Mouse (Mus musculus): ENCODE measurements around the gene Terb2. TPM values are rescaled to one million over a fixed set of nuclear protein-coding genes. Genes with fewer than 3 reads are reported as not detected.

Terb2 gene
- polyA plus RNA-seq, 1 experiment from 2014 or later, result not detected

DNA sequence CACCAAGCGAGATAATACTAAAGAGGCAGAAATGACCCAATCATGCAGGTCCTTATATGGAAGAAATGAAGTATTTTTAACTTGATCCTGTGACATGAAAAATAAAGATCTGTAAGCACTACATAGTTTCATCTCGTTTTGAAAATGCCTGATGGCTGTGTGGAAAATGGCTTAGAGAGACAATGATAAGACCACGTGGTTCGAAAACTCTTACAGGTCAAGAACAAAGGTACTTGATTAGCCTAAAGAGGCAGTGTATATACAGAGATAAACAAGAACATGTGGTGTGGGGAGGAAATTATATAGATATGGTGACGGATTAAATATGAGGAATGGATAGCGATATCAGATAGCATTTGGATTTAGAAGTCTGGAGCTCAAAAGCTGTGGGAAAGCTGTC, 14.8 kb upstream of the Terb2 start:
- no peak overlapping the region for H3K4me2 ChIP-seq (replicated peaks; ENCODE audit: low read depth, low read length)
- H3K9ac ChIP-seq (ENCODE audit: low read depth, low read length), result no peak overlapping the region
- H3K9me3 ChIP-seq (ENCODE audit: control insufficient read depth, low read length), result no peaks in the 10 kb centered on the region
- H3K36me3 ChIP-seq (ENCODE audit: control insufficient read depth, insufficient read depth, low read length), result no peaks in the 10 kb centered on the region
- 90% methylated on average over 6 of the region's 6 CpGs for WGBS
- H3K4me3 ChIP-seq (ENCODE audit: low read depth, low read length), result no peak overlapping the region
- H3K4me1 ChIP-seq (replicated peaks; ENCODE audit: control insufficient read depth, insufficient read depth, low read length), result no peaks in the 10 kb centered on the region
- no peak overlapping the region for H3K27ac ChIP-seq (ENCODE audit: low read depth, low read length)
- no peaks in the 10 kb centered on the region for H3K27me3 ChIP-seq (ENCODE audit: control insufficient read depth, insufficient read depth, low read length)
- DNase-seq (ENCODE audit: low spot score), result no peak
- no peak for ATAC-seq (ENCODE audit: low FRiP score)

DNA sequence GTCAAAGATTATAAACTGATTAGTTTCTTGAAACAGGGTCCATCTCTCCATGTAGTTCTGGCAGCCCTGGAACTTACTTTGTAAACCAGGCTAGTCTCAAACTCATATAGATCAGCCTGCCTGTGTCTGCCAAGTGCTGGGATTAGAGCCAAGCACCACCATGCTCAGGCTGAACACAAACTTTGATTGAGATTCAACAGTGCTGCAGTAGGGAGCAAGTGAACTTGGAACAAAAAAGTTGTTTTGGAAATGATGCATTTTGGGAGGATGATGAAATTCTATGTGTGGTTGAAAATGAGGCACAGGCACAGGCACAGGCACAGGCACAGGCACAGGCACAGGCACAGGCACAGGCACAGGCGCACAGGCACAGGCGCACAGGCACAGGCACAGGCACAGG, 13.9 kb upstream of the Terb2 start:
- H3K27ac ChIP-seq (ENCODE audit: low read depth, low read length), result no peak overlapping the region
- H3K9ac ChIP-seq (ENCODE audit: low read depth, low read length), result no peak overlapping the region
- no peaks in the 10 kb centered on the region for H3K27me3 ChIP-seq (ENCODE audit: control insufficient read depth, insufficient read depth, low read length)
- WGBS, result 94% methylated on average over 2 of the region's 2 CpGs
- no peaks in the 10 kb centered on the region for H3K4me1 ChIP-seq (replicated peaks; ENCODE audit: control insufficient read depth, insufficient read depth, low read length)
- no peaks in the 10 kb centered on the region for H3K36me3 ChIP-seq (ENCODE audit: control insufficient read depth, insufficient read depth, low read length)
- ATAC-seq (ENCODE audit: low FRiP score), result no peak
- no peak for DNase-seq (ENCODE audit: low spot score)
- no peaks in the 10 kb centered on the region for H3K9me3 ChIP-seq (ENCODE audit: control insufficient read depth, low read length)
- no peak overlapping the region for H3K4me3 ChIP-seq (ENCODE audit: low read depth, low read length)
- H3K4me2 ChIP-seq (replicated peaks; ENCODE audit: low read depth, low read length), result no peak overlapping the region

DNA sequence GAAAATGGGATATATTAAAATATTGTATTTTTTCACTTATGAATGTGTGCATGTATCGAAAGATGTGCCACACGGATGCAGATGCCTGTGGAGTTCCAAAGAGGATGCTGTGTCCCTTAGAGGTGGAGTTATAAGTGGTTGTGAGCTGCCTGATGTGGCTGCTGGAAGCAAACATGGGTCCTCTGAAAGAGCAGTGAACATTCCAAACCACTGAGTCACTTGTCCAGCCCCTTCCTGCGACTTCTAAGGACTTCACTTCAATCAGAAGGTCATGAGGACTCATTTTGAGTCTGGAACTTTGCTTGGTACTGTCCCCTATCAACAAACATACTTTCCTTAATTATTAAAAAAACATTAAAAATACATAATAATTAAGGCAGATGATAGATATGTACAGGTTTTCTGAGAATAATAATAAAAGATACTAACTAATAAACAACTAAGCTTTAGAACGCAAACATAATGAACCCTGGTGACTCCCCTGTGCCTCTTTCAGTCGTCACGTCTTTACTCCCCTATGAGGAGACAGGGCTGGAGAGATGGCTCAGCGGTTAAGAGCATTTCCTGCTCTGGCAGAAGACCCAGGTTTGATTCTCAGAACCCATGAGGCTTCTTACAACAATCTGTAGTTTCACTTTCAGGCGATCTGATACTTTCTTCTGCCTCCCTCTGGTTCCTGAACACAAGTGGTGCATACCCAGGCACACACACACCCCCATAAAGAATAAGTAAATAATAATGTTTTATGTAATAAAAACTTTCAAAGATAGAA, 5.8 kb upstream of the Terb2 start:
- Histone ChIP-seq H3K9ac (ENCODE audit: low read depth, low read length) (no peak overlapping the region), H3K36me3 (ENCODE audit: control insufficient read depth, insufficient read depth, low read length) (no peaks in the 10 kb centered on the region), H3K9me3 (ENCODE audit: control insufficient read depth, low read length) (no peaks in the 10 kb centered on the region), H3K27ac (ENCODE audit: low read depth, low read length) (no peak overlapping the region), H3K4me3 (ENCODE audit: low read depth, low read length) (no peak overlapping the region), H3K27me3 (ENCODE audit: control insufficient read depth, insufficient read depth, low read length) (no peaks in the 10 kb centered on the region), H3K4me1 (replicated peaks; ENCODE audit: control insufficient read depth, insufficient read depth, low read length) (no peaks in the 10 kb centered on the region), H3K4me2 (replicated peaks; ENCODE audit: low read depth, low read length) (no peak overlapping the region)
- DNase-seq (ENCODE audit: low spot score), result no peak
- WGBS, result 77% methylated on average over 8 of the region's 8 CpGs
- ATAC-seq (ENCODE audit: low FRiP score), result no peak

DNA sequence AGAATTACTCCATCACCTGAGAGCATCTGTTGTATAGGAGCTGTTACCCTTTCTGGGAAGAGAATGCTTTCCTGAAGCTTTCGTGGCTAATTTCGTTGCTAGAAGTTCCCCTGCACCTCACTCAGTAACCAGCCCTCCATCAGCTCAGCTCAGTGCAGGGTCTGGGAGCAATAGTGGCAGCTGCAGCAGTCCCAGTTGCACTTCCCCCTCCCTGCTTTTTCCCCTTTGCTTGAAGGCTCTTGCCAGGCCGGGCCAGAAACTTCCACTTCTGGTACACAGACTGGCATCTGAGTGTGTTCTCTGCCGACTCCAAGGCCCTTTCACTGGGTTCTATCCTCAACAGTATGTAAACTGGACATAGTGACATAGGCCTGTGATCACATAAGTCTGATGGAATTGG, 986 bp upstream of the Terb2 start:
- WGBS, result 86% methylated on average over 4 of the region's 4 CpGs
- Histone ChIP-seq H3K4me3 (ENCODE audit: low read depth, low read length) (no peak overlapping the region), H3K27ac (ENCODE audit: low read depth, low read length) (no peak overlapping the region), H3K9me3 (ENCODE audit: control insufficient read depth, low read length) (no peaks in the 10 kb centered on the region), H3K4me1 (replicated peaks; ENCODE audit: control insufficient read depth, insufficient read depth, low read length) (no peaks in the 10 kb centered on the region), H3K36me3 (ENCODE audit: control insufficient read depth, insufficient read depth, low read length) (no peaks in the 10 kb centered on the region), H3K9ac (ENCODE audit: low read depth, low read length) (no peak overlapping the region), H3K4me2 (replicated peaks; ENCODE audit: low read depth, low read length) (no peak overlapping the region), H3K27me3 (ENCODE audit: control insufficient read depth, insufficient read depth, low read length) (no peaks in the 10 kb centered on the region)
- ATAC-seq (ENCODE audit: low FRiP score) (no peak), DNase-seq (ENCODE audit: low spot score) (no peak)

DNA sequence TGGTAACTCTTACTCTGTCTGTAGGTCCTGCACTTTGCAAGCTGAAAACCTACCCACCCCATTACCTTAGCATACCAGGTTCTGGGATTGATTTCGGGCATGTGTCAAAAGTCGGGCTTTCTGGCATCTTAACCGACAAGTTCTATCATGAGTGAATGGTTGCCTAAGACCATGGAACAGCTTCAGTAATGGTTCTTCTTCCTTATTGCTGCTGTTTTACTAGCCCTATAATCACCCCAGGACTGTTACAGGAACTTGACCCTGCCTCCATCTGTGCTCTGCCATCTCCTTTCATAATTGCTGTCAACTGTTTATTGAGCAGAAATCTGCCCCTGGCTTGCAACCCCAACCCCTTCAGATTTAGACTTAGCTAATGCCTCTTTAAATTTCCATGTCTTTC, 679 bp downstream of the Terb2 start:
- no peak for DNase-seq (ENCODE audit: low spot score)
- ATAC-seq (ENCODE audit: low FRiP score), result no peak
- Histone ChIP-seq H3K4me1 (replicated peaks; ENCODE audit: control insufficient read depth, insufficient read depth, low read length) (no peaks in the 10 kb centered on the region), H3K4me2 (replicated peaks; ENCODE audit: low read depth, low read length) (no peak overlapping the region), H3K9ac (ENCODE audit: low read depth, low read length) (no peak overlapping the region), H3K4me3 (ENCODE audit: low read depth, low read length) (no peak overlapping the region), H3K9me3 (ENCODE audit: control insufficient read depth, low read length) (no peaks in the 10 kb centered on the region), H3K27me3 (ENCODE audit: control insufficient read depth, insufficient read depth, low read length) (no peaks in the 10 kb centered on the region), H3K36me3 (ENCODE audit: control insufficient read depth, insufficient read depth, low read length) (no peaks in the 10 kb centered on the region), H3K27ac (ENCODE audit: low read depth, low read length) (no peak overlapping the region)
- 92% methylated on average over 3 of the region's 3 CpGs for WGBS

DNA sequence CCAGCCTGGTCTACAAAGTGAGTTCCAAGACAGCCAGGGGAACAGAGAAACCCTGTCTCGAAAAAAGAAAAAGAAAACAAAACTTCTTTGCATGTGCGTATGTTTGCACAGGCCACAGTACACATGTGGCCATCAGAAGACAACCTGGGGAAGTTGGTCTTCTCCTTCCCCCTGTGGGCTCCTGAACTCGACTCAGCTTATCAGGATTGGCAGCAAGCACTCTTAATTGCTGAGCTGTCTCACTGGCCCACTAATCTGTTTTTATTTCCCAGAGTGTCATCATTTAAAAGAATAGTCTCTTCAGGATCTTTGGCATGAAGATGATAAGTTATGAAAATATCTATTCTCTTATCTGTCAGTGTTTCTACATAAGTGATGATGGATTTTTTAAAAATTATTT, 5.8 kb downstream of the Terb2 start:
- no peak overlapping the region for H3K9ac ChIP-seq (ENCODE audit: low read depth, low read length)
- H3K4me3 ChIP-seq (ENCODE audit: low read depth, low read length), result no peak overlapping the region
- H3K4me1 ChIP-seq (replicated peaks; ENCODE audit: control insufficient read depth, insufficient read depth, low read length), result no peaks in the 10 kb centered on the region
- H3K36me3 ChIP-seq (ENCODE audit: control insufficient read depth, insufficient read depth, low read length), result no peaks in the 10 kb centered on the region
- no peak overlapping the region for H3K4me2 ChIP-seq (replicated peaks; ENCODE audit: low read depth, low read length)
- no peak for DNase-seq (ENCODE audit: low spot score)
- H3K9me3 ChIP-seq (ENCODE audit: control insufficient read depth, low read length), result no peaks in the 10 kb centered on the region
- H3K27ac ChIP-seq (ENCODE audit: low read depth, low read length), result no peak overlapping the region
- WGBS, result 80% methylated on average over 3 of the region's 3 CpGs
- no peaks in the 10 kb centered on the region for H3K27me3 ChIP-seq (ENCODE audit: control insufficient read depth, insufficient read depth, low read length)
- ATAC-seq (ENCODE audit: low FRiP score), result no peak

DNA sequence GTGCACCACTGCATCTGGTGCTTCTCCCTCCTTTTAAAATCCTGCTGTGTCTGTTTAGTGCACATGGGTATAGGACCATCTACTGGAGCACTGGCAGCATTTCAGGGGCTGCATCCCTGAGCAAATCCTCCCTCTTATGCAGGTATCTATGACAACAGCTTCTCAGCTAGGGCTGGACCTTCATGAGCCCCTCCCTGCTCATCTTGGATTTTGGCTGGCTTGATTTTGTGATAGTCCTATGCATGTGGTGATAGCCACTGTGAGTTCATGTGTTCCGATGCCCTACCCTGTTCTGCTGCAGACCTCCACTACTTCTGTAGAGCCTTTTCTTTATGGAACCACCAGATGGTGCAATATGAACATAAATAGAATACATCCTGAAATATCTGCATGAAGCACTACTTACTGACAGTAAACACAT, 8.4 kb downstream of the Terb2 start:
- peak; percentile 27 for DNase-seq (ENCODE audit: low spot score)
- 74% methylated on average over 1 of the region's 1 CpGs for WGBS
- Histone ChIP-seq H3K27me3 (ENCODE audit: control insufficient read depth, insufficient read depth, low read length) (no peaks in the 10 kb centered on the region), H3K4me2 (replicated peaks; ENCODE audit: low read depth, low read length) (no peak overlapping the region), H3K9ac (ENCODE audit: low read depth, low read length) (no peak overlapping the region), H3K9me3 (ENCODE audit: control insufficient read depth, low read length) (no peaks in the 10 kb centered on the region), H3K36me3 (ENCODE audit: control insufficient read depth, insufficient read depth, low read length) (no peaks in the 10 kb centered on the region), H3K4me1 (replicated peaks; ENCODE audit: control insufficient read depth, insufficient read depth, low read length) (no peaks in the 10 kb centered on the region), H3K4me3 (ENCODE audit: low read depth, low read length) (no peak overlapping the region), H3K27ac (ENCODE audit: low read depth, low read length) (no peak overlapping the region)
- ATAC-seq (ENCODE audit: low FRiP score), result no peak

DNA sequence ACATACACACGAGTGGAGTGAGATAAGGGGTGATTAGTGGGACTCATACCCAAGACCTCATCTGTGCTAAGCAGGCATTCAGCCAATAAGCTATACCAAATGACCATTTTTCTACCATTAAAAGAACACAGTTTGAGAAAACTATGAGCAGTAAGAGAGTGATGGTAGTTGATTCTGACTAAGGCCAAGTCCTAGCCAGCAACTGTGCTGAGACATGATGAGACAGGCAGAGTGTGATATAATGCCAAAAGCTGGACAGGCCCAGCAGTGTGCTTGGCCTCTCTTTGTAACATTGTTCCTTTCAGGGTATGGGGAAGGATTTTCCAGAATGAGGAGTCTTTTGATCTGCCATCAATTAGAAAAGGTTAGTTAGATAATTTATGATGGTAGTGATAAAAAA, 15.4 kb downstream of the Terb2 start:
- H3K4me1 ChIP-seq (replicated peaks; ENCODE audit: control insufficient read depth, insufficient read depth, low read length), result no peaks in the 10 kb centered on the region
- WGBS, result 93% methylated on average over 1 of the region's 1 CpGs
- no peak for DNase-seq (ENCODE audit: low spot score)
- H3K4me3 ChIP-seq (ENCODE audit: low read depth, low read length), result no peak overlapping the region
- H3K27ac ChIP-seq (ENCODE audit: low read depth, low read length), result no peak overlapping the region
- H3K36me3 ChIP-seq (ENCODE audit: control insufficient read depth, insufficient read depth, low read length), result no peaks in the 10 kb centered on the region
- H3K9me3 ChIP-seq (ENCODE audit: control insufficient read depth, low read length), result no peaks in the 10 kb centered on the region
- H3K27me3 ChIP-seq (ENCODE audit: control insufficient read depth, insufficient read depth, low read length), result no peaks in the 10 kb centered on the region
- ATAC-seq (ENCODE audit: low FRiP score), result no peak
- H3K4me2 ChIP-seq (replicated peaks; ENCODE audit: low read depth, low read length), result no peak overlapping the region
- no peak overlapping the region for H3K9ac ChIP-seq (ENCODE audit: low read depth, low read length)

DNA sequence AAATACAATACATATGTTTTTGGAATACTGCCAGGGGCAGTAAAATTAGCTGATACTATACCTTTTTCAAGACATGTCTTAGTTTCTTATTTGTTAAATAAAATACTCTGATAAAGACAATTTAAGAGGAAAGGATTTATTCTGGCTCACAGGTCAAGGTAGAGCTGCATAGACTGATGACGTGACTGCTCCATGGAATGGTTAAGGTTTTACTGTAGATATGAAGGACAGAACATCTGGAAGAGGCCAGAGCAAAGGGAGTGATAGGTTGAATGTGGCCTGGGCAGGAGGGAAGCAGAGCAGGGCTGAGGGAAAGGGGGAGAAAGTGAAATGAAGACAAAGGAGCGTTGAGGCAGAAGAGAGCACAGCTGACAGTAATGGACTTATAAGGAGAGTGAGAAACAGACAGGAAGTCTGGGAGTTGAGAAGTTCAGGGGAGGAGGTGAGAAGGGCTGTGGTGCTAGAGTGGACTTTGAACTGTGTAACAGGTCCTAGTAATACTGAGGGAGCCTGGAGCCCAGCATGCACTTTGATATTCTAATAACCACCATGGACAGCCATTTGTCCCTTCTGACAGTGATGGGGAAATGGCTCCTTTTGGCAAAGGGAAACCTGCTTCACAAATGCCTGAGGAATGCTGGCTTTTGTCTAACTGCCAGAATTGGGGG, 20.5 kb downstream of the Terb2 start:
- H3K4me1 ChIP-seq (replicated peaks; ENCODE audit: control insufficient read depth, insufficient read depth, low read length), result peaks cover 3% of the 10 kb centered on the region; the same call in 1 of the 2 replicates
- H3K4me3 ChIP-seq (ENCODE audit: low read depth, low read length), result no peak overlapping the region
- 61% methylated on average over 2 of the region's 2 CpGs for WGBS
- H3K9me3 ChIP-seq (ENCODE audit: control insufficient read depth, low read length), result no peaks in the 10 kb centered on the region
- H3K27me3 ChIP-seq (ENCODE audit: control insufficient read depth, insufficient read depth, low read length), result no peaks in the 10 kb centered on the region
- ATAC-seq (ENCODE audit: low FRiP score), result no peak
- H3K27ac ChIP-seq (ENCODE audit: low read depth, low read length), result no peak overlapping the region
- H3K9ac ChIP-seq (ENCODE audit: low read depth, low read length), result no peak overlapping the region
- no peak for DNase-seq (ENCODE audit: low spot score)
- no peaks in the 10 kb centered on the region for H3K36me3 ChIP-seq (ENCODE audit: control insufficient read depth, insufficient read depth, low read length)
- no peak overlapping the region for H3K4me2 ChIP-seq (replicated peaks; ENCODE audit: low read depth, low read length)

Data from hindbrain, embryonic 11.5 days (tissue).